Mouse (Mus musculus) gastrocnemius, adult 2 months (tissue): ENCODE measurements at regions not wholly inside any gene's neighbourhood (a gene's known extent, or its start where the extent isn't known, plus 50 kb on each side); places are given as distances from the start of the nearest gene placed in this dataset.

Source experiments
- DNase-seq: peaks from one replicate; pipeline ENCODE4 v3.0.0; 2022
- H3K27ac ChIP-seq: fragments of 200-600 bp; 2 replicates; pipeline ENCODE4 v1.8.1; 2022; ENCODE audit warnings: mild to moderate bottlenecking
- H3K4me3 ChIP-seq: fragments of 200-600 bp; 2 replicates; pipeline ENCODE4 v1.8.1; 2022; ENCODE audit warnings: mild to moderate bottlenecking, moderate library complexity
- CTCF ChIP-seq: fragments of 200-600 bp; IDR thresholded peaks from 2 replicates; pipeline ENCODE4 v1.8.1; 2022; ENCODE audit warnings: antibody characterized with exemption, mild to moderate bottlenecking, moderate library complexity
- intact Hi-C: fragments of 180-260 bp; cut with DNase I; formaldehyde crosslinking; loops from one replicate; pipeline ENCODE4 v1.15.1; 2025

DNA sequence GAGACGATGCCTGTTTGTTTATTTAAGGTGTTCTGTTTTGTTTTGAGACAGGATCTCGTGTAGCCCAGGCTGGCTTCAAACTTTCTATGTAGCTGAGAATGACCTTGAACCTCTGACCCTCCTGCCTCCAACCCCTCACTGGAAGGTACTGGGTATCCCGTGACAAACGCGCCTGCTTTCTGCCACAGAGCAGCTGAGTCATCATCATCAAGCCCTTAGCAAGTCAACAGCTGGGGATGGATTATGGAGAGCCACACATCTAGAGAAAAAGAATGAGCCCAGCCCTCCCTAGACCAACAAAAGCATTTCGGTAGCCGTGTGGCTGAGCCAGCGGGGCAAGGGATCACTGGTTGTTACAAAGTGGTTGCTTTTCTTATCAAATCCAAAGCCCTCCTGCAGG is 55.0 kb upstream of the Ssx2ip start:
- TF ChIP-seq CTCF: no peak
- Histone ChIP-seq H3K27ac (no peak overlapping the region), H3K4me3 (no peak overlapping the region)
- intact Hi-C loops: loop anchor here (5.0 to 10.0 kb wide), 5 partner anchors 105 to 595 kb away; no protein-coding TSS in a partner anchor
- DNase-seq: no peak

DNA sequence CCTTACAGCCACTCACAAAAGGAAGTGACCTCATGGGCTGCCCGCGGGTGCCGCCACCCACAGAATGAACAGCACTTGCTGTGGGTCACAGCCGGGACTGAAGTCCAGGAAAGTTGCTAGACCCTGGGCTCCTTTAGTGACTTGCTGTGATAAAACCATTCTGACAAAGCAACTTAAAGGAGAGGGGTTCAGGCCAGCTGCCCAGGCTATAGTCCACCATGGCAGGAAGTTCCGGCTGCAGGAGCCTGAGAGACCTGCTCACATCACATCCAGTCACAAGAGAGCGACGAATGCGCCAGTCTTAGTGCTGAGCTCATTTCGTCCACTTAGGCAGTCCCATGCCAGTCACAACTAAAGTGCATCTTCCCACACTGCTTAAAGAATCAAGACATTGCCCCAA is 54.3 kb upstream of the Ssx2ip start:
- TF ChIP-seq CTCF: no peak
- intact Hi-C loops: no loop called here
- H3K4me3 ChIP-seq: no peak overlapping the region

DNA sequence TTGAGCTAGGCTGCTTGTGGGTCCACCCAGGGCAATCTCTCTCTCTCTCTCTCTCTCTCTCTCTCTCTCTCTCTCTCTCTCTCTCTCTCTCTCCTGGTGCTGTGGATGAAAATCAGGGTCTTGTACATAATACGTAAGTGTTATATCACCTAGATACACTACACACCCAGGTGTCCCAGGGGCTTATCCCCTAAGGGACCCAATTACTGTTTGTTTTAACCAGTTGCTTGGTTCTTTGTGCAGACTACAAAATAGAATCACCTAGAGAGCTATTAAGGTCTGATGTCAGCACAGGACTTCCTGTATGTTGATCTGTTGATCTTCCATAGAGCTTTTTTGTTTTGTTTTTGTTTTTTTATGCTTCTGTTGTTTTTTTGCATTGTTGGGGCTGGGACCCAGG is 53.0 kb upstream of the Ssx2ip start:
- Histone ChIP-seq H3K27ac (no peak overlapping the region), H3K4me3 (no peak overlapping the region)
- intact Hi-C loops: no loop called here
- TF ChIP-seq CTCF: no peak
- DNase-seq: no peak

More for the DNA sequence above, 54.3 kb upstream of the Ssx2ip start:
- DNase-seq: no peak
- no peak overlapping the region for H3K27ac ChIP-seq

DNA sequence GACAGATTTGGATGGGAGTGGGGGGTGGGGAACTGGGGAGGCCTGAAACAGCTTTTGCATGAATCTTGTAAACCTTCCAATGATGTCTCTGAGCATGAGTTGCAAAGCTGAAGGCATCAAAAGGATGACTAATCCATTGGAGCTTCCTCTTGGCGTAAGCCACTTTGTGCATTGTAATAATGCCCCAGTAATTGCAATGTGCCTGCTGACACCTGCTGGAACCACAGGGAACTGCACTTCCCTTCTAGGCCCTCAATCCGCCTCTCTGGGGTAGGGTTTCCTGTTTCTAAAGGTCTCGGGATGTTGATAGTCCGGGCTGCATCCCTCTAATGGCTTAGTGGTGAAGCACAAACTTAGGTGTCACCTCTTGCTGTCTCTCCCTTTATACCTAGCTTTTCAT is 52.3 kb upstream of the Ssx2ip start:
- intact Hi-C loops: no loop called here
- Histone ChIP-seq H3K4me3 (no peak overlapping the region), H3K27ac (no peak overlapping the region)
- peak; percentile 66 for TF ChIP-seq CTCF
- peak; percentile 26 for DNase-seq

DNA sequence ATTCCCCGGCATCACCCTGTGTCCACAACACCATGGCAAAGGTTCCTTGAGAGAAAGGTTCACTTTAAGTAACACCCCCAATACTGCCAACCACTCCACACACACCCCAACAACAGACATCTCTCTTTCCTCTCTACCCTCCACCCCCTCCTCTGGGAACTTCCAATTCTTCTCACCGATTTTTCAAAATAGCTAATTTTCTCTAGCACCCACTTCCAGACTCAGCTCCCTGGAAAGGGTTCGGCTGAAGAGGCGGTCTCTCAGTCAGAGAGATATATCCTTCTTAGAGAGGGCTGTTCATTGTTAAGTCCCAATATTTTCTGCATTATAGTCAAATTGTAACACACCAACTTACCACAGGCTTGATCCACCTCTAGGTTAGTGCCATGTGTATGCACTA is 50.5 kb upstream of the Ssx2ip start:
- no peak overlapping the region for H3K27ac ChIP-seq
- TF ChIP-seq CTCF: no peak
- no peak for DNase-seq
- intact Hi-C loops: no loop called here
- no peak overlapping the region for H3K4me3 ChIP-seq
